Mouse (Mus musculus) cerebellum, adult 2 months (tissue): ENCODE measurements at regions not wholly inside any gene's neighbourhood (a gene's known extent, or its start where the extent isn't known, plus 50 kb on each side); places are given as distances from the start of the nearest gene placed in this dataset.

Source experiments
- CTCF ChIP-seq: fragments of 200-500 bp; IDR thresholded peaks from 2 replicates; pipeline ENCODE4 v1.5.1; 2011; ENCODE audit warnings: low read depth, mild to moderate bottlenecking, control low read depth, low read length, moderate library complexity, borderline replicate concordance; ENCODE audit not compliant: insufficient read depth
- POLR2A ChIP-seq: fragments of 200-500 bp; IDR thresholded peaks from 2 replicates; pipeline ENCODE4 v1.6.1; 2011; ENCODE audit warnings: low read length, control low read depth, borderline replicate concordance; ENCODE audit not compliant: insufficient read depth

DNA sequence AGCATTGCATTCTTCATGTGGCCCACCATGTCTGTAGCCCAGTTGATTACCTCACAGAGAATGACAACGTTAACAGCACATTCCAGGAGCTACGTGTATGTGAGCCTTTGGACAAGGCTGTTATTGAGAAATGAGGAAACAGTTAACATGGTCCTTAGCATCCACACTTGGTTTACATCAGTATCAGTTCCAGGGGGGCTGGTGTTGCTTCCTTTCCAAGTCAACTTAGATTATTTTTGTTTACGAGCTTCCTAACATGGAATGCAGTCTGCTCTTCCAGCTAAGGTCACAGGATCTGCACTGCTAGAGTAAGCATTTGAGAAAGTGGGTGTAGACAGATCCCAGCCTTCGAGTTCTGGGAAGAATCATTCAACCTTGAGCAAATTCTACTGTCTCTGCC is 239.4 kb upstream of the Ttc29 start:
- no peak for TF ChIP-seq CTCF
- TF ChIP-seq POLR2A = no peak
